8 mouse cellular contexts compared by ENCODE assay signal in the genomic region with DNA sequence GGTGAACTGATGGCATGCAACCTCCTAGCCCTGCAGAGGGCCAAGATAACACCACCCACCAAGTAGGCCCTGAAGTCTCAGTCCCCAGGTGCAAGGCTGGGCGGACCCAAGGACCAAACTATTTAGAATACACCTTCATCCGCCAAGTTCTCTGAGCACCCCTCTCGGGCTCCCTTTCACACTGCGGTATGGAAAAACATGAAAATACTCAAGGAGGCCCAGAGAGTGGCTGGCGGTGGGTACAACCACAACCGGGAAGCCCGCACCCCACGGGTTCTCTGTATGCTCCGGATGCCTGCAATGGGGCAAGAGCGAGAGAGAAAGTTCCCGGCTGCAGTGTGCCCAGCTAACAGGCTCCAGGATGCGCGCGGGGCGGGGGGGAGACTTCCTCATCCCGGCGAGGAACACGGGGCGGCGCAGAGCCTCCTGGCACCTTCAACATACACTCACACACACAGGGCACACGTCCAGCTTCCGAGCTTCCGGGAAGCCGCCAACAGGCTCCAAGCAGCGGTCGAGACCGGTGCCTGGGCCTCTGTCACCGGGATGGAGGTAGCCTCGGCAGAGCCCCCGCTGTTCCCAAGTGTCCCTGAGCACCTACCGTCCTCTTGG. TPM values are rescaled to one million over a fixed set of nuclear protein-coding genes. Genes with fewer than 3 reads are reported as not detected.
DNase-seq lines count a peak whose midpoint lies in the region; ATAC-seq and TF ChIP-seq lines count a peak whose summit lies in the region.

No protein-coding gene starts in this region.

- no peaks in the 10 kb centered on the region for H3K36me3 ChIP-seq in intestine, embryonic 16.5 days (ENCODE audit: control insufficient read depth, insufficient read depth, low read length)
- H3K36me3 ChIP-seq in limb, embryonic 13.5 days, result no peaks in the 10 kb centered on the region
- no peaks in the 10 kb centered on the region for H3K36me3 ChIP-seq in midbrain, embryonic 14.5 days (ENCODE audit: control insufficient read depth, insufficient read depth, low read length)

- H3K9ac ChIP-seq in intestine, embryonic 16.5 days (ENCODE audit: low read depth, low read length), result peak overlapping the region; percentile 68
- H3K9ac ChIP-seq in limb, embryonic 13.5 days, result peak overlapping the region; percentile 77
- H3K9ac ChIP-seq in midbrain, embryonic 14.5 days (replicated peaks; ENCODE audit: low read length), result peak overlapping the region; percentile 89

- H3K9me3 ChIP-seq in intestine, embryonic 16.5 days (ENCODE audit: control insufficient read depth, low read length), result no peaks in the 10 kb centered on the region
- no peaks in the 10 kb centered on the region for H3K9me3 ChIP-seq in limb, embryonic 13.5 days
- H3K9me3 ChIP-seq in midbrain, embryonic 14.5 days (ENCODE audit: control insufficient read depth, low read length), result no peaks in the 10 kb centered on the region

- WGBS in intestine, embryonic 16.5 days, result 5% methylated on average over 31 of the region's 31 CpGs
- 3% methylated on average over 31 of the region's 31 CpGs for WGBS in limb, embryonic 13.5 days
- 4% methylated on average over 31 of the region's 31 CpGs for WGBS in midbrain, embryonic 14.5 days

- peak overlapping the region; percentile 51 for H3K4me3 ChIP-seq in cortical plate, adult 2 months (ENCODE audit: insufficient read depth, low read length)
- H3K4me3 ChIP-seq in intestine, embryonic 16.5 days (ENCODE audit: low read length), result peak overlapping the region; percentile 65
- H3K4me3 ChIP-seq in limb, embryonic 13.5 days, result peak overlapping the region; percentile 75
- H3K4me3 ChIP-seq in midbrain, embryonic 14.5 days (replicated peaks; ENCODE audit: low read depth, low read length), result peak overlapping the region; percentile 64

- TF ChIP-seq POLR2A in cortical plate, adult 2 months (IDR thresholded peaks at IDR 0.05; ENCODE audit: extremely low read depth, insufficient read depth, low read length), result no peak

- peaks cover 3% of the 10 kb centered on the region for H3K4me1 ChIP-seq in cortical plate, adult 2 months (ENCODE audit: control insufficient read depth, insufficient read depth, low read length)
- peaks cover 15% of the 10 kb centered on the region for H3K4me1 ChIP-seq in intestine, embryonic 16.5 days (ENCODE audit: control insufficient read depth, insufficient read depth, low read length)
- peaks cover 31% of the 10 kb centered on the region for H3K4me1 ChIP-seq in limb, embryonic 13.5 days
- peaks cover 32% of the 10 kb centered on the region for H3K4me1 ChIP-seq in midbrain, embryonic 14.5 days (ENCODE audit: control insufficient read depth, insufficient read depth, low read length)

- DNase-seq in adrenal gland, postnatal 10 days, result peak; percentile 64
- no peak for DNase-seq in adrenal gland, adult 2 months
- peak; percentile 80 for DNase-seq in midbrain, embryonic 14.5 days
- DNase-seq in urinary bladder, postnatal 25 days (ENCODE audit: low spot score), result peak; percentile 57

- H3K4me2 ChIP-seq in intestine, embryonic 16.5 days (ENCODE audit: low read depth, low read length), result peak overlapping the region; percentile 100
- H3K4me2 ChIP-seq in limb, embryonic 13.5 days (replicated peaks), result peak overlapping the region; percentile 98
- peak overlapping the region; percentile 96 for H3K4me2 ChIP-seq in midbrain, embryonic 14.5 days (ENCODE audit: low read length)

- no peak for TF ChIP-seq CTCF in cortical plate, adult 2 months (IDR thresholded peaks at IDR 0.05; ENCODE audit: extremely low read depth, insufficient read depth, low read length)

- H3K27ac ChIP-seq in cortical plate, adult 2 months (ENCODE audit: insufficient read depth, low read length), result no peak overlapping the region
- H3K27ac ChIP-seq in intestine, embryonic 16.5 days (ENCODE audit: low read length), result no peak overlapping the region
- 0 out of 2 replicates have a peak overlapping the region, but pooled peaks have one; percentile 22 for H3K27ac ChIP-seq in limb, embryonic 13.5 days
- peak overlapping the region; percentile 90 for H3K27ac ChIP-seq in midbrain, embryonic 14.5 days (replicated peaks; ENCODE audit: low read depth, low read length)

- peak; percentile 75 for ATAC-seq in granulocyte monocyte progenitor cell, adult 5-6 weeks (replicated peaks; ENCODE audit: poor library complexity, severe bottlenecking)
- ATAC-seq in intestine, embryonic 16.5 days, result peak; percentile 55
- ATAC-seq in limb, embryonic 13.5 days (ENCODE audit: low FRiP score, low read depth), result peak; percentile 48
- peak; percentile 38; the same call in 1 of the 2 replicates for ATAC-seq in midbrain, embryonic 14.5 days (ENCODE audit: low FRiP score, low TSS enrichment)

- peaks cover 44% of the 10 kb centered on the region for H3K27me3 ChIP-seq in intestine, embryonic 16.5 days (replicated peaks; ENCODE audit: control insufficient read depth, insufficient read depth, low read length)
- H3K27me3 ChIP-seq in limb, embryonic 13.5 days, result peaks cover 65% of the 10 kb centered on the region
- H3K27me3 ChIP-seq in midbrain, embryonic 14.5 days (ENCODE audit: control insufficient read depth, insufficient read depth, low read length), result no peaks in the 10 kb centered on the region

RNA-seq across cellular contexts. Expression of a gene that starts 0.6 kb away (rescaled TPM):
- total RNA-seq in adrenal gland, postnatal 10 days (2021), result 10 to 100 TPM in 1 of 2 experiments, 1 to 10 TPM in 1; 8.1 to 12.5 TPM
- total RNA-seq in adrenal gland, adult 2 months (2021), result 1 to 10 TPM; 4.9 to 9.0 TPM
- 12.1 and 29.5 TPM in 2 replicates for polyA plus RNA-seq in adrenal gland, adult 2 months (2012; rRNA removed)
- 24.0 and 30.5 TPM in 2 replicates for polyA plus RNA-seq in cortical plate, adult 2 months (2012; rRNA removed)
- total RNA-seq in granulocyte monocyte progenitor cell, adult 5-6 weeks (2014; fragmentation: Nextera tagmentation), result 23.7 and 33.5 TPM in 2 replicates
- 7.1 and 9.4 TPM in 2 replicates for total RNA-seq in granulocyte monocyte progenitor cell, adult 5-6 weeks (2017)
- polyA plus RNA-seq in intestine, embryonic 16.5 days (2015; fragmentation: Nextera tagmentation; extraction: Ambion mirVana), result 1.7 and 2.6 TPM in 2 replicates
- polyA plus RNA-seq in limb, embryonic 13.5 days (2015; fragmentation: Nextera tagmentation; extraction: Ambion mirVana), result 14.4 and 16.9 TPM in 2 replicates
- 170 and 189 TPM in 2 replicates for polyA plus RNA-seq in midbrain, embryonic 14.5 days (2014; fragmentation: Nextera tagmentation; extraction: Ambion mirVana)

Comparison
In these comparisons a context has a peak if more than half of its experiments do, and no peak if none do; other contexts are left out.
1. H3K27ac ChIP-seq: peak in limb, embryonic 13.5 days (single experiment) and midbrain, embryonic 14.5 days (single experiment); none in cortical plate, adult 2 months (single experiment) and intestine, embryonic 16.5 days (single experiment).
2. Peak in every context shown above with its lines, with median percentiles within 50 percentile points of each other: H3K4me3 ChIP-seq, ATAC-seq, H3K4me2 ChIP-seq and H3K9ac ChIP-seq.